Mouse (Mus musculus) embryonic facial prominence, embryonic 12.5 days (tissue): Measurements from ENCODE around the gene Apmap. TPM values are rescaled to one million over a fixed set of nuclear protein-coding genes. Genes with fewer than 3 reads are reported as not detected.

Source experiments
- ATAC-seq: fragments of 200-750 bp; cut with Nextera tagmentation; 2 replicates; pipeline ENCODE4 v1.8.0; 2017; ENCODE audit not compliant: insufficient number of reproducible peaks, insufficient read depth, low FRiP score, low TSS enrichment
- H3K27ac ChIP-seq: fragments of 300-500 bp; sonication (generic); 2 replicates; pipeline ENCODE4 v1.5.1; 2016; ENCODE audit warnings: mild to moderate bottlenecking
- H3K27me3 ChIP-seq: fragments of 300-500 bp; sonication (generic); 2 replicates; pipeline ENCODE4 v1.6.1; 2016; ENCODE audit warnings: mild to moderate bottlenecking, moderate library complexity
- H3K36me3 ChIP-seq: fragments of 300-500 bp; sonication (generic); 2 replicates; pipeline ENCODE4 v1.6.1; 2016; ENCODE audit warnings: mild to moderate bottlenecking
- H3K4me1 ChIP-seq: fragments of 300-500 bp; sonication (generic); 2 replicates; pipeline ENCODE4 v1.6.1; 2016
- H3K4me2 ChIP-seq: fragments of 300-500 bp; sonication (generic); replicated peaks from 2 replicates; pipeline ENCODE4 v1.6.1; 2016; ENCODE audit warnings: mild to moderate bottlenecking, moderate library complexity
- H3K4me3 ChIP-seq: fragments of 300-500 bp; sonication (generic); 2 replicates; pipeline ENCODE4 v1.5.1; 2016; ENCODE audit warnings: mild to moderate bottlenecking
- H3K9ac ChIP-seq: fragments of 300-500 bp; sonication (generic); 2 replicates; pipeline ENCODE4 v1.6.1; 2016; ENCODE audit warnings: mild to moderate bottlenecking, moderate library complexity
- H3K9me3 ChIP-seq: fragments of 300-500 bp; sonication (generic); 2 replicates; pipeline ENCODE4 v1.6.1; 2016; ENCODE audit warnings: mild to moderate bottlenecking, moderate library complexity
- WGBS: fragments of 180-500 bp; shearing (Covaris S2); methylation state at CpG from one replicate; pipeline ENCODE4 v1.1.7; 2016; 5-methylcytosine and 5-hydroxymethylcytosine counted together
- polyA plus RNA-seq: library from polyadenylated mRNA; unstranded; fragments of >200 nt; fragmentation: Nextera tagmentation; extraction: Ambion mirVana; gene quantifications from 2 replicates; pipeline ENCODE4 v1.2.1, GENCODE M21; 2016

Gene Apmap
- polyA plus RNA-seq: 27.9 and 28.3 TPM in 2 replicates

GRCm38 (mm10) chr2:150608087-150608799 is at the start of gene Apmap:
TSS of gene Apmap (minus strand) at chr2:150608567.
- Histone ChIP-seq H3K36me3 (no peaks in the 10 kb centered on the region), H3K4me3 (peak within 1 kb of the TSS; percentile 94), H3K9ac (peak within 1 kb of the TSS; percentile 75), H3K27ac (peak within 1 kb of the TSS; percentile 54; the same call in 1 of the 2 replicates), H3K27me3 (no peaks in the 10 kb centered on the region), H3K9me3 (no peaks in the 10 kb centered on the region), H3K4me1 (peaks cover 8% of the 10 kb centered on the region; the same call in 1 of the 2 replicates), H3K4me2 (peak within 1 kb of the TSS; percentile 81)
- peak; percentile 97 for ATAC-seq
- under 1% methylated on average over 42 of the region's 42 CpGs for WGBS

GRCm38 (mm10) chr2:150656975-150657768 is 48.8 kb upstream of the Apmap start:
- Histone ChIP-seq H3K9me3 (no peaks in the 10 kb centered on the region), H3K27ac (no peak overlapping the region), H3K36me3 (no peaks in the 10 kb centered on the region), H3K27me3 (no peaks in the 10 kb centered on the region), H3K4me1 (no peaks in the 10 kb centered on the region), H3K4me2 (no peak overlapping the region), H3K9ac (no peak overlapping the region), H3K4me3 (no peak overlapping the region)
- 63% methylated on average over 8 of the region's 8 CpGs for WGBS
- no peak for ATAC-seq

GRCm38 (mm10) chr2:150656112-150656511 is 47.7 kb upstream of the Apmap start:
- Histone ChIP-seq H3K27ac (no peak overlapping the region), H3K27me3 (no peaks in the 10 kb centered on the region), H3K4me2 (no peak overlapping the region), H3K4me1 (peaks cover 3% of the 10 kb centered on the region; the same call in 1 of the 2 replicates), H3K9ac (no peak overlapping the region), H3K4me3 (no peak overlapping the region), H3K36me3 (no peaks in the 10 kb centered on the region), H3K9me3 (no peaks in the 10 kb centered on the region)
- no peak for ATAC-seq
- 87% methylated on average over 3 of the region's 3 CpGs for WGBS

GRCm38 (mm10) chr2:150655290-150655689 is 46.9 kb upstream of the Apmap start:
- H3K27ac ChIP-seq: no peak overlapping the region
- H3K36me3 ChIP-seq: no peaks in the 10 kb centered on the region
- H3K9me3 ChIP-seq: no peaks in the 10 kb centered on the region
- H3K9ac ChIP-seq: no peak overlapping the region
- H3K27me3 ChIP-seq: no peaks in the 10 kb centered on the region
- H3K4me1 ChIP-seq: peaks cover 8% of the 10 kb centered on the region; the same call in 1 of the 2 replicates
- H3K4me3 ChIP-seq: no peak overlapping the region
- no peak for ATAC-seq
- 76% methylated on average over 6 of the region's 6 CpGs for WGBS
- H3K4me2 ChIP-seq: no peak overlapping the region

- Histone ChIP-seq H3K4me3 (no peak overlapping the region), H3K4me2 (no peak overlapping the region), H3K36me3 (no peaks in the 10 kb centered on the region), H3K9ac (no peak overlapping the region), H3K9me3 (no peaks in the 10 kb centered on the region), H3K27ac (no peak overlapping the region), H3K27me3 (no peaks in the 10 kb centered on the region), H3K4me1 (peaks cover 8% of the 10 kb centered on the region; the same call in 1 of the 2 replicates)
- 79% methylated on average over 2 of the region's 2 CpGs for WGBS
- ATAC-seq: no peak
These were observed 46.4 kb upstream of the Apmap start for GRCm38 (mm10) chr2:150654814-150655213.

GRCm38 (mm10) chr2:150651366-150651765 is 43.0 kb upstream of the Apmap start:
- 57% methylated on average over 9 of the region's 9 CpGs for WGBS
- no peak for ATAC-seq

GRCm38 (mm10) chr2:150650511-150651074 is 42.2 kb upstream of the Apmap start:
- H3K4me1 ChIP-seq: peaks cover 8% of the 10 kb centered on the region; the same call in 1 of the 2 replicates
- H3K4me3 ChIP-seq: no peak overlapping the region
- H3K36me3 ChIP-seq: no peaks in the 10 kb centered on the region
- no peak overlapping the region for H3K9ac ChIP-seq
- H3K4me2 ChIP-seq: no peak overlapping the region
- H3K9me3 ChIP-seq: no peaks in the 10 kb centered on the region
- ATAC-seq: peak; percentile 74; the same call in 1 of the 2 replicates
- H3K27me3 ChIP-seq: no peaks in the 10 kb centered on the region
- H3K27ac ChIP-seq: peak overlapping the region; percentile 57; the same call in 1 of the 2 replicates
- WGBS: 8% methylated on average over 7 of the region's 7 CpGs

More at GRCm38 (mm10) chr2:150651366-150651765, 43.0 kb upstream of the Apmap start:
- Histone ChIP-seq H3K27me3 (no peaks in the 10 kb centered on the region), H3K4me3 (no peak overlapping the region), H3K9ac (no peak overlapping the region), H3K9me3 (no peaks in the 10 kb centered on the region), H3K4me1 (peaks cover 8% of the 10 kb centered on the region; the same call in 1 of the 2 replicates), H3K27ac (peak overlapping the region; percentile 57; the same call in 1 of the 2 replicates), H3K4me2 (no peak overlapping the region), H3K36me3 (no peaks in the 10 kb centered on the region)

GRCm38 (mm10) chr2:150648300-150648895 is 40.0 kb upstream of the Apmap start:
- H3K36me3 ChIP-seq: no peaks in the 10 kb centered on the region
- H3K27me3 ChIP-seq: no peaks in the 10 kb centered on the region
- no peak overlapping the region for H3K4me3 ChIP-seq
- 46% methylated on average over 13 of the region's 13 CpGs for WGBS
- H3K27ac ChIP-seq: no peak overlapping the region
- no peak overlapping the region for H3K4me2 ChIP-seq
- peaks cover 8% of the 10 kb centered on the region; the same call in 1 of the 2 replicates for H3K4me1 ChIP-seq
- no peak overlapping the region for H3K9ac ChIP-seq
- H3K9me3 ChIP-seq: no peaks in the 10 kb centered on the region
- ATAC-seq: no peak

GRCm38 (mm10) chr2:150647681-150648299 is 39.4 kb upstream of the Apmap start:
- WGBS: 69% methylated on average over 14 of the region's 14 CpGs
- Histone ChIP-seq H3K27me3 (no peaks in the 10 kb centered on the region), H3K9me3 (no peaks in the 10 kb centered on the region), H3K4me1 (peaks cover 8% of the 10 kb centered on the region; the same call in 1 of the 2 replicates), H3K4me3 (no peak overlapping the region), H3K9ac (no peak overlapping the region), H3K4me2 (no peak overlapping the region), H3K27ac (no peak overlapping the region), H3K36me3 (no peaks in the 10 kb centered on the region)
- no peak for ATAC-seq

- ATAC-seq: no peak
- Histone ChIP-seq H3K4me3 (no peak overlapping the region), H3K36me3 (no peaks in the 10 kb centered on the region), H3K4me1 (peaks cover 8% of the 10 kb centered on the region; the same call in 1 of the 2 replicates), H3K9me3 (no peaks in the 10 kb centered on the region), H3K4me2 (no peak overlapping the region), H3K9ac (no peak overlapping the region), H3K27me3 (no peaks in the 10 kb centered on the region), H3K27ac (no peak overlapping the region)
- WGBS: 87% methylated on average over 8 of the region's 8 CpGs
These were observed 38.2 kb upstream of the Apmap start for GRCm38 (mm10) chr2:150646411-150647121.
